Mouse (Mus musculus) layer of hippocampus, postnatal 10 days (tissue): ENCODE results near the gene Gm17124. TPM values are rescaled to one million over a fixed set of nuclear protein-coding genes. Genes with fewer than 3 reads are reported as not detected.
"Not testable (repeated sequence)": the region's sequence is repeated elsewhere in the genome, so short reads cannot be mapped to it uniquely, and the experiment has no call there.

Source experiments
- DNase-seq, 2 experiments: peaks; one replicate each; pipeline ENCODE4 v3.0.0; 2021; ENCODE audit warnings: low spot score in 2 of 2
- long read RNA-seq: library from polyadenylated mRNA; stranded (forward); transcript quantifications from one replicate; pipeline ENCODE4 v2.0.0, GENCODE M21; 2023
- microRNA-seq, 2 experiments: library from miRNA; unstranded; fragments of <30 nt; microRNA quantifications; one replicate each; pipeline ENCODE4 v1.2.0; 2021
- total RNA-seq, 2 experiments: library from RNA; stranded (reverse); gene quantifications; 2 replicates each; pipeline ENCODE4 v1.2.3; 2021

The Gm17124 gene
- total RNA-seq, result not detected
- long read RNA-seq, result 0 reads

DNA sequence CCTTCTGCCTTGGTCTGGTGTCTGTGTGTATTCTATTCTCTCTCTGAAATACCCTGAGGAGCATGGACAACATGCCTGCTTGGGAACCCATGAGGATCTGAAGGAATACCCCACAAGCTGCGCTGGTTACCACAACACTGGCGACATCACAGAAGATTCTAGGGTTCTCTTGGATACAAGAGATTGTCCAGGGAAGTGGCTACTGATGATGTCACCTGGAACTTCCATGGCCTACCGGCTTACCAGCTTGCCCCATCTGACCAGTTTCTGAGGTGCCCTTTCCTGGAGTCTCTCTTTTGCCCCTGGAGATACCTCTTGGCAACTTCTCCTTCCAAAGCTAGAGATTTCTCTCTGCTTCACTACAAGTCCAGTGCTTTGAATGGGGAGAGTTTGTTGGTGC lies at the start of gene Gm17124:
Gm17124 (minus strand) TSS at position 101 of the 400 bp plus-strand sequence.
- not testable (repeated sequence) for DNase-seq

DNA sequence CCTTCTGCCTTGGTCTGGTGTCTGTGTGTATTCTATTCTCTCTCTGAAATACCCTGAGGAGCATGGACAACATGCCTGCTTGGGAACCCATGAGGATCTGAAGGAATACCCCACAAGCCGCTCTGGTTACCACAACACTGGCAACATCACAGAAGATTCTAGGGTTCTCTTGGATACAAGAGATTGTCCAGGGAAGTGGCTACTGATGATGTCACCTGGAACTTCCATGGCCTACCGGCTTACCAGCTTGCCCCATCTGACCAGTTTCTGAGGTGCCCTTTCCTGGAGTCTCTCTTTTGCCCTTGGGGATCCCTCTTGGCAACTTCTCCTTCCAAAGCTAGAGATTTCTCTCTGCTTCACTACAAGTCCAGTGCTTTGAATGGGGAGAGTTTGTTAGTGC lies 42.1 kb upstream of the Gm17124 start, which contains the start of gene Gm3633:
Gm3633 (minus strand) TSS at position 101 of the 400 bp plus-strand sequence.
- DNase-seq, result not testable (repeated sequence)

Small RNA genes lying within 50 kb of the gene (microRNA-seq; reads per million reads assigned to microRNA genes)
- gene Gm23620 (0 reads per million in 2 experiments), gene Gm25228 (0 reads per million in 2 experiments)

Other genes starting within 250 kb of the Gm17124 start
- not detected for gene Gm8005, start 160.2 kb downstream of the Gm17124 start, total RNA-seq
- gene Gm8011, start 136.0 kb downstream of the Gm17124 start, total RNA-seq, result not detected
- not detected for gene Gm8020, start 97.5 kb downstream of the Gm17124 start, total RNA-seq
- gene Gm8024, start 75.6 kb downstream of the Gm17124 start, total RNA-seq, result not detected
- not detected for gene Gm3633, start 42.0 kb upstream of the Gm17124 start, total RNA-seq
- gene Gm10378, start 56.1 kb upstream of the Gm17124 start, total RNA-seq, result not detected
- gene Gm3015, start 168.9 kb upstream of the Gm17124 start, total RNA-seq, result not detected
- gene Gm10377, start 198.1 kb upstream of the Gm17124 start, total RNA-seq, result not detected